Mouse (Mus musculus) forebrain, embryonic 15.5 days (tissue): Measurements from ENCODE around the gene Gripap1. TPM values are rescaled to one million over a fixed set of nuclear protein-coding genes. Genes with fewer than 3 reads are reported as not detected.
A peak's percentile ranks its signal among the peaks of the same experiment; 100 is the strongest.
"Not testable (repeated sequence)": the region's sequence is repeated elsewhere in the genome, so short reads cannot be mapped to it uniquely, and the experiment has no call there.

ENCODE experiments used
- ATAC-seq: fragments of 200-750 bp; cut with Nextera tagmentation; replicated peaks from 2 replicates; pipeline ENCODE4 v1.8.0; 2017; ENCODE audit warnings: mild to moderate bottlenecking, moderate TSS enrichment, moderate library complexity
- H3K27ac ChIP-seq: fragments of 300-500 bp; sonication (generic); replicated peaks from 2 replicates; pipeline ENCODE4 v1.5.1; 2015; ENCODE audit warnings: mild to moderate bottlenecking, inconsistent platforms
- H3K27me3 ChIP-seq: fragments of 300-500 bp; sonication (generic); 2 replicates; pipeline ENCODE4 v1.6.1; 2015; ENCODE audit warnings: inconsistent platforms
- H3K36me3 ChIP-seq: fragments of 300-500 bp; sonication (generic); 2 replicates; pipeline ENCODE4 v1.6.1; 2015; ENCODE audit warnings: mild to moderate bottlenecking, inconsistent platforms
- H3K4me1 ChIP-seq: fragments of 300-500 bp; sonication (generic); 2 replicates; pipeline ENCODE4 v1.6.1; 2015; ENCODE audit warnings: inconsistent platforms
- H3K4me2 ChIP-seq: fragments of 300-500 bp; sonication (generic); replicated peaks from 2 replicates; pipeline ENCODE4 v1.6.1; 2015; ENCODE audit warnings: mild to moderate bottlenecking, inconsistent platforms
- H3K4me3 ChIP-seq: fragments of 300-500 bp; sonication (generic); 2 replicates; pipeline ENCODE4 v1.5.1; 2015; ENCODE audit warnings: mild to moderate bottlenecking, inconsistent platforms
- H3K9ac ChIP-seq: fragments of 300-500 bp; sonication (generic); replicated peaks from 2 replicates; pipeline ENCODE4 v1.6.1; 2015; ENCODE audit warnings: mild to moderate bottlenecking, inconsistent platforms
- H3K9me3 ChIP-seq: fragments of 300-500 bp; sonication (generic); 2 replicates; pipeline ENCODE4 v1.6.1; 2016; ENCODE audit warnings: inconsistent platforms
- WGBS: fragments of 180-500 bp; shearing (Covaris S2); methylation state at CpG from one replicate; pipeline ENCODE4 v1.1.7; 2015; ENCODE audit warnings: mixed read lengths; 5-methylcytosine and 5-hydroxymethylcytosine counted together
- polyA plus RNA-seq: library from polyadenylated mRNA; unstranded; fragments of >200 nt; fragmentation: Nextera tagmentation; extraction: Ambion mirVana; gene quantifications from 2 replicates; pipeline ENCODE4 v1.2.1, GENCODE M21; 2015

Gripap1 gene
- polyA plus RNA-seq = 77.6 and 78.5 TPM in 2 replicates

- 14% methylated on average over 24 of the region's 24 CpGs for WGBS
- ATAC-seq = peak; percentile 94
- peak within 1 kb of the TSS; percentile 57 for H3K27ac ChIP-seq
These were observed at the start of gene Gripap1 for GRCm38 (mm10) chrX:7789542-7790136. Gene Gripap1, plus strand, starts transcription at chrX:7789765.

DNA sequence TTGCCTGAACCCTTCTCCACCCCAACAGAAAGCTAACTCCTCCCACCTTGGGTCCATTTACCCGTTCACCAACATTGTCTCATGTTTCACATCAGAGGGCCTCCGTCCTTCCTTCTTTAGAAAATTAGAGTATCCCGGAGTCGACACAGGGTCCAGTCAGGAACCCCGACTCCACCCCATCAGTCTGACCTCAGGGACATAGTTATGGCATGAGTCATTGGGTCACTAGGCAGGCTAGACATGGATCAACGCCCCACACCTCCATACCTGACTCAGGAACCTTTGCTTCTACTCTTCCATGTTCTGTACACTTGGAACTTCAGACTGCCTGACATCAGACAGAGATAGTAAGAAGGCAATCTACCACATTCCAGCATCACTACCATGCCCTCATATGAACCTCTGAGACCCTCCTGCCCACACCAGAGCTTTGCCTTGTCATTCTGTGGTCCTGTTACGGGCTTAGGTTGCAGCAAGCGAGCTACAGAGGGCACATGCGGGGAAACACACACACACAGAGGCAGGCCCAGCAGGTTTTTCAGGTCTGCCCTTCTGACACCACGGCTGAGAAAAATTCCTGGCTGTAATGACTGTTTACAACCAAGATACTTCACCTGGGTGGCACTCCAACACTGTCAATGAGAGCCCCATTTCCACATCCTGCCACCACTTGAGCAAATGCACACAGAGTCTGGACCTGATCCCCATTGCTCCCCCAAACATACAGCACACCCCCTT, 49.3 kb upstream of the Gripap1 start:
- WGBS = 70% methylated on average over 10 of the region's 10 CpGs
- H3K27ac ChIP-seq = no peak overlapping the region
- no peaks in the 10 kb centered on the region for H3K27me3 ChIP-seq
- H3K36me3 ChIP-seq = peaks cover 6% of the 10 kb centered on the region; the same call in 1 of the 2 replicates
- peaks cover 2% of the 10 kb centered on the region; the same call in 1 of the 2 replicates for H3K4me1 ChIP-seq
- H3K9ac ChIP-seq = no peak overlapping the region
- H3K4me2 ChIP-seq = no peak overlapping the region
- no peak for ATAC-seq
- H3K9me3 ChIP-seq = no peaks in the 10 kb centered on the region
- no peak overlapping the region for H3K4me3 ChIP-seq

More at GRCm38 (mm10) chrX:7789542-7790136, at the start of gene Gripap1:
- peak within 1 kb of the TSS; percentile 57 for H3K4me3 ChIP-seq
- H3K9me3 ChIP-seq = no peaks in the 10 kb centered on the region
- peak within 1 kb of the TSS; percentile 56 for H3K4me2 ChIP-seq
- 0 out of 2 replicates have a peak, but pooled peaks cover 7% of the 10 kb centered on the region for H3K36me3 ChIP-seq
- peak within 1 kb of the TSS; percentile 60 for H3K9ac ChIP-seq
- H3K4me1 ChIP-seq = peaks cover 10% of the 10 kb centered on the region
- H3K27me3 ChIP-seq = no peaks in the 10 kb centered on the region

GRCm38 (mm10) chrX:7741103-7741502, 48.5 kb upstream of the Gripap1 start:
- Histone ChIP-seq H3K4me1 (peaks cover 2% of the 10 kb centered on the region; the same call in 1 of the 2 replicates), H3K27me3 (no peaks in the 10 kb centered on the region), H3K9ac (no peak overlapping the region), H3K4me2 (no peak overlapping the region), H3K36me3 (peaks cover 4% of the 10 kb centered on the region; the same call in 1 of the 2 replicates), H3K9me3 (no peaks in the 10 kb centered on the region), H3K27ac (no peak overlapping the region), H3K4me3 (no peak overlapping the region)
- WGBS = 81% methylated on average over 5 of the region's 5 CpGs
- no peak for ATAC-seq

DNA sequence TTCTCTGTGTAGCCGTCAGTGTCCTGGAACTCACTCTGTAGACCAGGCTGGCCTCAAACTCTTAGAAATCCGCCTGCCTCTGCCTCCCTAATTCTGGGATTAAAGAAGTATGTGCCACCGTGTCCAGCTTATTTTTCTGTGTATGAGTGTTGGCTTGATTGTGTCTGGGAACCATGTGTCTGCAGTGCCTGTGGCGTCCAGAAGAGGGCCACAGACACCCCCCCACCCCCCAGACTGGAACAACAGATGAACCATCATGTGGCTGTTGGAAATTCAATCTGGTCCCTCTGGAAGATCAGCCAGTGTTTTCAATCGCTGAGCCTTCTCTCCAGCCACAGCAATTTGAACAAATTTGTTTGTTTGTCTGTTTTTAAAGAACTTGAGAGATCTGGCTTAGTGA, 46.1 kb upstream of the Gripap1 start:
- no peaks in the 10 kb centered on the region for H3K27me3 ChIP-seq
- 60% methylated on average over 5 of the region's 5 CpGs for WGBS
- H3K36me3 ChIP-seq = no peaks in the 10 kb centered on the region
- H3K9ac ChIP-seq = no peak overlapping the region
- no peak for ATAC-seq
- H3K27ac ChIP-seq = no peak overlapping the region
- H3K9me3 ChIP-seq = no peaks in the 10 kb centered on the region
- no peak overlapping the region for H3K4me3 ChIP-seq
- no peak overlapping the region for H3K4me2 ChIP-seq
- peaks cover 2% of the 10 kb centered on the region; the same call in 1 of the 2 replicates for H3K4me1 ChIP-seq

DNA sequence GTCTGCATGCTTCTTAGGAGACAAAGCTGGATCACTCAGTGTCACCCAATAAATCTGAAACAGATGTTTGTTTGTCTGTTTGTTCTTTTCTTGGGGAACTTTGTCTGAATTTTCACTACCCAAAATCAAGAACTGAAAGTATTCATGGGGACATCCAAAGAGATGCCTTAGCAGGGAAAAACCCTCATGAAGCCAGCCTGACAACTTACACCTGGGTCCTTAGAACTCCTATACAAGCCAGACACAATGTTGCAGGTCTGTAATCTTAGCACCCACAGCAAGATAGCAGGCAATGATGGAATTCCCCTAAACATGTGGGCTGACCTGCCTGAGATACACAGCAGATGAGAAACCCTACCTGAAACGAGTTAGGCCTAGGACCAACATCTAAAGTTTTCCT, 44.6 kb upstream of the Gripap1 start:
- Histone ChIP-seq H3K36me3 (no peaks in the 10 kb centered on the region), H3K4me1 (peaks cover 8% of the 10 kb centered on the region; the same call in 1 of the 2 replicates), H3K27me3 (no peaks in the 10 kb centered on the region), H3K4me3 (no peak overlapping the region), H3K4me2 (no peak overlapping the region), H3K9ac (no peak overlapping the region), H3K9me3 (no peaks in the 10 kb centered on the region), H3K27ac (no peak overlapping the region)
- 94% methylated on average over 1 of the region's 1 CpGs for WGBS
- ATAC-seq = no peak

DNA sequence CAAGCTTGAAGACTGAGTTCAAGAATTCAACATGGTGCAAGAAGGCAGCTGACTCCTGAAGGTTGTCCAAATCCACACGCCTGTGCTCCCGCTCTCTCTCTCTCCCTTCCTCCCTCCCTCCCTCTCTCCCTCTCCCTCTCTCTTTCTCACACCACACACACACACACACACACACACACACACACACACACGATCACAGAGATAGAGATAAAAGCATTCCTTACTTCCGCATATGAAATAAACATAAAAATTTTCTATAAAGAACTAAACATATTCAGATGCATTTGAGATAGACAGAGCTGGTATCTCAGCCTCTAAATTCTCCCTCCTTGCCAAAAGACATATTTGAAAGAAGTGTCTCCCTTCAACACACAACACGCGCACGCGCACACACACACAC, 44.1 kb upstream of the Gripap1 start:
- WGBS = 93% methylated on average over 8 of the region's 8 CpGs
- peaks cover 10% of the 10 kb centered on the region; the same call in 1 of the 2 replicates for H3K4me1 ChIP-seq
- H3K4me2 ChIP-seq = no peak overlapping the region
- H3K27me3 ChIP-seq = no peaks in the 10 kb centered on the region
- H3K4me3 ChIP-seq = no peak overlapping the region
- no peaks in the 10 kb centered on the region for H3K36me3 ChIP-seq
- H3K9ac ChIP-seq = no peak overlapping the region
- no peak for ATAC-seq
- H3K27ac ChIP-seq = no peak overlapping the region
- no peaks in the 10 kb centered on the region for H3K9me3 ChIP-seq

GRCm38 (mm10) chrX:7750432-7751116, 39.0 kb upstream of the Gripap1 start, which contains the start of gene Ccdc120:
Gene Ccdc120, minus strand, starts transcription at chrX:7750905.
- H3K27ac ChIP-seq = 0 out of 2 replicates have a peak within 1 kb of the TSS, but pooled peaks have one; percentile 65
- peak; percentile 87 for ATAC-seq
- WGBS = 16% methylated on average over 54 of the region's 56 CpGs

GRCm38 (mm10) chrX:7753627-7754026, 35.9 kb upstream of the Gripap1 start:
- not testable (repeated sequence) for H3K27ac ChIP-seq, H3K36me3 ChIP-seq, H3K4me2 ChIP-seq, H3K27me3 ChIP-seq, H3K9ac ChIP-seq, H3K4me3 ChIP-seq, ATAC-seq, H3K9me3 ChIP-seq
- WGBS = 16% methylated on average over 3 of the region's 3 CpGs
- peaks cover 10% of the 10 kb centered on the region; the same call in 1 of the 2 replicates for H3K4me1 ChIP-seq

More at GRCm38 (mm10) chrX:7750432-7751116, 39.0 kb upstream of the Gripap1 start, which contains the start of gene Ccdc120:
- Histone ChIP-seq H3K27me3 (no peaks in the 10 kb centered on the region), H3K4me2 (peak within 1 kb of the TSS; percentile 44), H3K36me3 (no peaks in the 10 kb centered on the region), H3K4me3 (peak within 1 kb of the TSS; percentile 76), H3K4me1 (peaks cover 10% of the 10 kb centered on the region; the same call in 1 of the 2 replicates), H3K9ac (peak within 1 kb of the TSS; percentile 70), H3K9me3 (no peaks in the 10 kb centered on the region)

- no peaks in the 10 kb centered on the region for H3K27me3 ChIP-seq
- no peaks in the 10 kb centered on the region for H3K36me3 ChIP-seq
- no peaks in the 10 kb centered on the region for H3K9me3 ChIP-seq
- H3K9ac ChIP-seq = peak within 1 kb of the TSS; percentile 56
- H3K27ac ChIP-seq = no peak within 1 kb of the TSS; the same call in 1 of the 2 replicates
- ATAC-seq = peak; percentile 96
- WGBS = 31% methylated on average over 34 of the region's 38 CpGs
- H3K4me3 ChIP-seq = peak within 1 kb of the TSS; percentile 59
- H3K4me2 ChIP-seq = peak within 1 kb of the TSS; percentile 69
- peaks cover 27% of the 10 kb centered on the region for H3K4me1 ChIP-seq
These were observed 27.2 kb upstream of the Gripap1 start, which contains the start of gene Tfe3 for GRCm38 (mm10) chrX:7762137-7762920. Gene Tfe3, plus strand, starts transcription at chrX:7762560.

GRCm38 (mm10) chrX:7762921-7763197, 26.7 kb upstream of the Gripap1 start:
- no peaks in the 10 kb centered on the region for H3K9me3 ChIP-seq
- H3K27me3 ChIP-seq = no peaks in the 10 kb centered on the region
- H3K4me3 ChIP-seq = peak overlapping the region; percentile 59
- H3K36me3 ChIP-seq = 0 out of 2 replicates have a peak, but pooled peaks cover under 1% of the 10 kb centered on the region
- H3K4me2 ChIP-seq = peak overlapping the region; percentile 69
- 15% methylated on average over 21 of the region's 21 CpGs for WGBS
- ATAC-seq = peak; percentile 36; the same call in 1 of the 2 replicates
- H3K4me1 ChIP-seq = peaks cover 27% of the 10 kb centered on the region
- peak overlapping the region; percentile 56 for H3K9ac ChIP-seq
- H3K27ac ChIP-seq = no peak overlapping the region; the same call in 1 of the 2 replicates
